Mouse (Mus musculus): ENCODE measurements around the gene Nxt2.
"Not testable (repeated sequence)": the region's sequence is repeated elsewhere in the genome, so short reads cannot be mapped to it uniquely, and the experiment has no call there.

The Nxt2 gene

DNA sequence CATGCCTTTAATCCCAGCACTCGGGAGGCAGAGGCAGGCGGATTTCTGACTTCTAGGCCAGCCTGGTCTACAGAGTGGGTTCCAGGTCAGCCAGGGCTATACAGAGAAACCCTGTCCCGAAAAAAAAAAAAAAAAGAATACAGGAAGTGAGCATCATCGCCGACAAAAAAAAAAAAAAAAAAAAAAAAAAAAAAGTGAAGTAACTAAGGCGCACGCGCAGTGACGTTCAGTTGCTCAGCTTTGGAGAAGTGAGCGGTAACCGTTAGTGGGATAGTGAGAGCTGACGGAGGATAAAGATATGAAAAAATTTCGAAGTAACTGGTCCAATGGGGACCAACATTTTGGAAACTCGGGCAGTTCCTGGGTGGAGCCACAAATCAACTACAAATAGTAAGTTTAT is at the start of gene Nxt2:
TSS of gene Nxt2 (plus strand) at position 229 of the 400 bp plus-strand sequence.
- no peak for DNase-seq (ENCODE audit: low spot score)

DNA sequence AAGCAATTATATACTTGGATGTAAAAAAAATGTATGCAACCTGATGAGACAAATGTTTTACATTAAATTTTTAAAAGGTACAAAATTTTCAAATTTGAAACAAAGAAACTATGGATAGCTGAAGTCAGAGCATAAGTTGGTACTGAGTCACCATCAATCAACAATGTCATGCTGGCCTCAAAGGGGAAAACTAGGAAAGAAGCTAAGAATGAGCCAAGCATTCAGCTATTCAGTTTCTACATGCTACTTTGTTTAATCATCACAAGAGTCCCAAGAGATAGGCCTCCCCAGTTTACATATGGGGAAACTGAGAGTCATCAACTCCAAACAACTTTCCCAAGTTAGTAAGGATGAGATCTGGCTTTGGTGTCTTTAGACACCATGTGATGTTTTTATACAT is 49.6 kb upstream of the Nxt2 start:
- no peak for DNase-seq (ENCODE audit: low spot score)

DNA sequence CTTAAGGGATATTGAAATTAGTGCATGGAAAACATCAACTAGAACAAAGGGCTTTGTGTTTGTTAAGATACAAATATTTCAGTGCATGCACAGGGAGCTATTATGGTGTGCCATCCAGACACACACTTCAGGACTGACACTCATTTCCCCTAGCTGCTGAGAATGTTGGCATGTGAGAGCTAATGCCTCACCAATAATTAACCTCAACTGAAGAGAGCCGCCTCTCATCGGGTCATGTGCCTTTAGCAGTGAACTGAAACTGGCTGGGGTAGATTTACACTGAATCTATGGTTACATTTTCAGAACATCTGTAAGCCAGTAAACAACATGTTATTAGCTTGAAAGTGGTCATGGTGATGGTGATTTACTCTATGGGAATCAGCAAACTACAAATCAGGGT is 44.5 kb upstream of the Nxt2 start:
- DNase-seq (ENCODE audit: low spot score): no peak

DNA sequence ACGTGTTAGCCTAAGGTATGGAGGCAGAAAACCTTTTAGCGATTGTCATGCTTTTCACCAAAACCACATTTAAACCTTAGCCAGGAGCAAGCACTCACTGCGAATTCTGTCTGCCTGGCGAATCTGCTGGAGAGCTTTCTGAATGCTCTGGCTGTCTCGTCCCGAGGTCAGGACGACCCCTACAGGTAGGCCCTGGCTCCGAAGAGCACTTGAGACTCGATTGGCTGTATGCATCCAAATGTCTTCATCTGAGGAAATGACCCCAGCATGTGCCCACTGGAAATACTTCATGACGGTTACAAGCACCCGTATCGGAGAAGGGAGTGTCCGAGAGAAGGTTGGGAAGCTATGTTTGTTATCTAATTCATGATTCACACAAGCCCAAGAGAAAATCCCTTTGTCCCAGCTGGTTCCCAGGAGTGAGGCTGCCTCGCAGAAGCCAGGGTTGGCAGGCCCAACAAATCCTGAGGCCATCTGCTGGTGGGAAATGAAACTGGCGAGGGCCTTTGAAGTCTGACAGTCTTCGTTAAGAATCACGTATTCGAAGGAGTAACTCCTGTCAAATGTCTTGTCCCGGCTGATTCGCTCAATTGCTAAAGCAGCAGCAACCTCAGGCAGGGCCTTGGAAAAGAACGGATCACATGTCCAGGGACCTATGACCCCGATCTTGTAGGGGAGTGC is 37.4 kb upstream of the Nxt2 start:
- peak; percentile 51 for DNase-seq (ENCODE audit: low spot score)

DNA sequence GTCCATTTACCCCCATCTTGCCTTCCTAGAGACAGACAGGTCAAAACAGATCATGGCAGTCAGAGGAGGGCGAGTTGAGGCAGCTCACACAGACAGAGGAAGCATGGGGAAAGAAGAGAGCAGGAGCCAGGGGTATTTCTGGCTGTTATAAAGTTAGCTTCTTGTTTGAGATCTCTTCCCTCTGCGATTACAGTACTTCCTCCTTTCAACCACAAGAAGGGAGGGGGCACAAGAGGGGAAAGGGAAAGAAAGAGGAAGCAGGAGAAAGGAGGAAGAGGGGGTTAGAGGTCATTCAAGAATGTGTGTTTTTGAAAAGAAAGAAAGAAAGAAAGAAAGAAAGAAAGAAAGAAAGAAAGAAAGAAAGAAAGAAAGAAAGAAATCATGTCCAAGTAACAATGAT is 36.2 kb upstream of the Nxt2 start:
- no peak for DNase-seq (ENCODE audit: low spot score)

DNA sequence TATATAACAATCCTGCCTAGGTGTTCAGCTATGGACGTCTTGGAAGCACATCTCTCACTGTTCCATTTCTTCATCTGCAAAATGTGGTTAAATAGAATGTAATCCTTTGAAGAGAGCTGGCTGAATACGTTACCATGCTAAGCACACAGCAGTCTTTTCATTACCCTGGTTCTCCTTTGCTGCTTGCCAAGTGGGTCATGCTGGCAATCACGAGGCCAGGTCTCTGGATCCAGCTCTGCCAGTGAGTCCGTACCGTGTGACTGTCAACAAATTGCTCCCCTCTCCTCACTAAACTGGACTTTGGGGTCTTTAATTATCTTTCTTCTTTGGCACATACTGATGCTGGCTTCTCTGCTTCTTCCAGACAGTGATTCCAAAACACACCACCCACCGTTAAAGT is 32.1 kb upstream of the Nxt2 start:
- no peak for DNase-seq (ENCODE audit: low spot score)

DNA sequence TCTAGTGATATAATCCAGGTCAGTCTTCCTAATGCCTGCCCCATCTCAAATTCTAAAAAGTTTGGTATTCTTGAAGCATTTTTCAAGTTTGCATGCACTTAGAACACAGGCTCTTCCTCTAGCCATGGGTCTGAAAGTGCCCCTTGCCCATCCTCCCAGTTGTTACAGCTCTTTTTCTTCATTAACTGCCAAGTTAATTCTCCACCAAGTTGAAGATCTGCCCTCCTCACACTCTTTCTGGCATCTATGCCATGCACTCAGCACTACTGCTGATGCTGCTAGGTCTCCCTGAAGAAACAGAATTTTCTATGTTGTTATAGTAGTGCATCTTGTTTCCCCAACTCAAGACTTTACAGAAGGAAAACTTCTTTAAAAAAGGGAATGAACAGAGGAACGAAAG is 31.0 kb upstream of the Nxt2 start:
- no peak for DNase-seq (ENCODE audit: low spot score)

DNA sequence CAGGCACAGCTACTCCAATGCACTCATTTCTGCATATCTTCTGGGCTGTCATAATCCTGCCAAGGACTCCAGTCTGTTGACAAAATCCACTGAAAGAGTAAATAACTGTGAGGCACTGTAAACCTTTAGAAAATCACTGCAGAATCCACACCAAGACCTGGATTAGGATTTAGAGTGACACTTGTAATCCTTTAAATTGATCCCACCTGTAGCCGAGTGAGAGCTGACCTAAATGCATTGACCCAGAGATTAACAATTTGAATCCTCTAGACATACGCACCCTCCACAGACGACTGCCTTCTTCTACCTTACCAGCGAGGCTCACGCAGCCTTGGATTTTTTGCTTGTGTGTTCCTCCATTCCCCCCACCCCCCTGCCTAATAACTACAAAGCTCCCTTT is 29.7 kb upstream of the Nxt2 start, which contains the start of gene Gucy2f:
TSS of gene Gucy2f (minus strand) at position 101 of the 400 bp plus-strand sequence.
- DNase-seq (ENCODE audit: low spot score): no peak

DNA sequence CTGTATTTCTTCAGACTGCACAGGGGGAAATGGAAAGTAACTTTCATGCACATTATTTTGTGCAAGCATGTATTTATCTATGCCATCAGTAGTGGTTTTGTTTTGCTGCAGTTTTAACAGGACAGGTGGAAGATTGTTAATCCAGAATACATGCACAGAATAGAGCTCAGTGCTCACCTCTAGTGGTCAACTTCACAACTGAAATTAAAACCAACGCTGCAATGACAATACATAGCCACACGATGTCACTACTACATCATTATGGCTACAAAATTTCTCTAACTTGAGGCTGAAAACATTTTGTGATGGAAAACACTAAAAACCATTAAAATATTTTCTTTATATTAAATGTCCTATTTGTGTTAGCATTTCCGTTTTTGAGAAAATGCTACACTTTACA is 26.3 kb upstream of the Nxt2 start:
- DNase-seq (ENCODE audit: low spot score): peak; percentile 61

DNA sequence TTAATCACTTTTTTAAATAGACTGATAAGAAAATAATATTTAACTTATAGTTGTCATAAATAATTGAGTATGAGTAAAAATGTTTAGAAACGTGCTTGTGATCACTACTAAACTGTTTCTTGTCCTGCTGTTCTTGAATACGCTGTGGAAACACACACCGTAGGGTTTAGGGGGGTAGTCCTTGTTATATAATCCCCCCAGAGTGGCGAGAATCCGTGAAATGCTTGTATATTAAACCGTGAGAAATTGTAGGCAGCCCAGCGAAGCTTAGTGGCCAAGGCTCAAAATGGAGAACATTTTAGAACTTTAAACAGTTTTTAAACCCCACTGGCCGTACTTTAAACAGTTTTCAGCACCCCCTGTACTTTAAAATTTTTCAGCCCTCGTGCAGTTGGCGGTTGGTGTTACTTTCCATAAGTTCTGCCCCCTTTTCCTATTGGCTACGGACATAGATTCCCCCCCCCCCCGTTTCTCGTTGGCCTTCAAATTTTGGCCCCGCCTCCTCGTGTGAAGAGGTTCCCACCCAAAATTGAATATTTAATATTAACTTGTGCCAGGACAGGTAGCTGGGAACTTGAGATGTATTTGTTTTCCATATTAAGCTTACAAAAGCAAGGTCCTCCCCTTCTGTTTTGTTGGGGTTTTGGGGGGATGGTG is 956 bp downstream of the Nxt2 start:
- peak; percentile 4 for DNase-seq (ENCODE audit: low spot score)

DNA sequence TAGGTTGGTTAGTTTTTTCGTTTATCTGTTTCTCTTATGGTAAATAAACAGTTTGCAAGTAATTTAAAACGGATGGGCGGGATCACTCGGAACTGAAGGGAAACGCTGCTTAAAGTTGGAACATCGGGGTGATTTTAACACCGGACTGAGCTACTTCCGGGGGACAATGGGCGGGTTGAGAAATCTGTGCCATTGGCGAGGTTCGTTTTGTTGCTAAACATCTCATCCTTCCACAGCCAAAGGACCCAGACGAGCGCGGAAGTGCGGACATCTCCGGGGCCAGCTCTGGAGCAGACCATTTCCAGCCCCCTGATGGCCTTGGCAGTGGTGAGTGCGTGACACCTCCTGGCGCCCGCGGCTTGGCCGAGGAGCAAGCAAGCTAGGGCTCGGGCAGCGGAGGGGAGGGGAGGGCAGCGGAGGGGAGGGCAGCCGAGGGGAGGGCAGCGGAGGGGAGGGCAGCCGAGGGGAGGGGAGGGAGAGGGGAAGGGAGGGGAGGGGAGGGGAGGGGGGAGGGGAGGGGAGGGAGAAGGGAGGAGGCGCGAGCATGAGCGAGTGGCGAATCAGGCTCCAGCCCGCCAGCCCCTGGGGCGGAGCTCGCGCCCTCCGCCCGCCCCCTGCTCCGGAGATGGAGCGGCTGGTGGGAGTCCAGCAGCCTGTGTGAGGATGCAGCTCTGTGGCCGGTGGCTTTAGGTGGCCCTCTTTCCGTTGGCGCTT is 1.6 kb downstream of the Nxt2 start:
- peak; percentile 67 for DNase-seq (ENCODE audit: low spot score)

DNA sequence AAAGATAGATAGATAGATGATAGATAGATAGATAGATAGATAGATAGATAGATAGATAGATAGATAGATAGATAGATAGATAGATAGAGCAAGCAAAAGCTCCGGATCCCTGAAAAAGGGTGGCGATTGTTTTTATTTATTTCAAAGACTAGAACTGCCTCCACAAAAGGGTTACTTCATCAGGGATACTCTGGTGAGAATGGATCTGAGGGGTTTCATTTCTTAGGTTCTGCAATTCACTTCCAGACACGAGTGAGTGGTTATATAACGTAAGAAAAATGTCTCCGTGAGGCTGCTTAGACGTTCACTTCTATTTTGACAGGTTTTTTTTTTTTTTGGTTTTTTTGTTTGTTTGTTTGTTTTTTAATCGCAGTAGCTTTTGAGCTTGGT is 2.2 kb downstream of the Nxt2 start:
- DNase-seq (ENCODE audit: low spot score): no peak

DNA sequence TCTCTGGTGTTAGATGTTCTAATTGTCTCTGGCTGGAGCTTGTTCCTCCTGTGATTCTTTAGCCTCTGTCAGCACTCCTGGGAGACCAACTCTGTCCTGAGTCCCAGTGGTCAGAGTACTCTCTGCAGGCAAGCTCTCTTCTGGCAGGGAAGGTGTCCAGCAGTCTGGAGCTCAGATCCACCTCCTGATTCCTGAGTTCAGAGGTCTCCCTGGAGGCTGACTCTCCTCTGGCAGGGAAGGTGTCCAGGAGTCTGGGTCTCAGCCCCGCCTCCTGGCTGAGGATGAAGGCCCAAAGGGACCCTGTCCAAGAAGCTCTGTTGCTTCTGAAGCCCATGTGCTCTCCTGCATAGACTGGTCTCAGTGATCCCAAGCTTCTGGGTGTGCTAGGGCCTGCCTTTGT is 9.6 kb downstream of the Nxt2 start:
- DNase-seq (ENCODE audit: low spot score): not testable (repeated sequence)

DNA sequence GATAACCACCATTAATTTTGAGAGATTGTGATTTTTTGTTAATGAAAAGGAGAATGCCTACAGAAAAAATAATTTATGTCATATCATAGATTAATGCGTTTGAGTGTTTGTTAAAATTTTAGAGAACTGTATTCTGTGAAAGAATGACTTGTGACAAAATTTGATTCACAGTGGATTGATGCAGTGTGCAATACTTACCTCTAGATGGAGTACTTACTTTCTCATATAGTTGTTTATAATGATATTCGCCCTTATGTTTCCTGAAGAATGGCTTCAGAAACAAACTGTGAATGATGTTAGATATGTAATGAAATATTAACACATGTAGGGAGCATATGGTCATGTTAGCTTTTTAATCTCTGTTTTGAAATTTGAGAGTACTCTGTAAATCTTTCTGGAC is 10.5 kb downstream of the Nxt2 start:
- no peak for DNase-seq (ENCODE audit: low spot score)

DNA sequence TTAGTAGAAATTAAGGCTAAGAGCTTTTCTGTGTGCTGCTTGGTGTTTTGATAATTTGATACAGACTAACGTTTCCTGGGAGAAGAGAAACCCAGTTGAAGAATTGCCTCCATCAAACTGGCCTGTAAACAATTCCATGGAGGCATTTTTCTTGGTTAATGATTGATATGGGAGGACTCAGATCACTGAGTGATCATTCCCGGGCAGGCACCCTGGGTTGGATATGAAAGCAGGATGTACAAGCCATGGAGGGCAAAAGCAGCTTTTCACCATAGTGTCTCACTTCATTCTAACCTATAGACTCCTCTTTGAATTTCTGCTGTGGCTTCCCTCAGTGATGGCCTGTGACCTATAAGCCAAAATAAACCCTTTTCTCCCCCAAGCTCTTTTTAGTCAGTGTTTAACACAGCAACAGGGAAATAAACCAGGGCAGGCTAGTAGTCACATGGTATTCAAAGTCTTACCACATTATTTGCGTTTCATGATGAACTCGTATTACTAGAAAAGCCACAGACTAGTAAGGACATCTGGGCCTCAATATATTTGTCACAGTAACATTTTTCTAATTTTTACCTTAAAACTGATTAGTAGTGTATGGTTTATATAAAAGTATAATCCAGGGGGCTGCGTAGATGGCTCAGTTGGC is 19.2 kb downstream of the Nxt2 start:
- DNase-seq (ENCODE audit: low spot score): no peak

DNA sequence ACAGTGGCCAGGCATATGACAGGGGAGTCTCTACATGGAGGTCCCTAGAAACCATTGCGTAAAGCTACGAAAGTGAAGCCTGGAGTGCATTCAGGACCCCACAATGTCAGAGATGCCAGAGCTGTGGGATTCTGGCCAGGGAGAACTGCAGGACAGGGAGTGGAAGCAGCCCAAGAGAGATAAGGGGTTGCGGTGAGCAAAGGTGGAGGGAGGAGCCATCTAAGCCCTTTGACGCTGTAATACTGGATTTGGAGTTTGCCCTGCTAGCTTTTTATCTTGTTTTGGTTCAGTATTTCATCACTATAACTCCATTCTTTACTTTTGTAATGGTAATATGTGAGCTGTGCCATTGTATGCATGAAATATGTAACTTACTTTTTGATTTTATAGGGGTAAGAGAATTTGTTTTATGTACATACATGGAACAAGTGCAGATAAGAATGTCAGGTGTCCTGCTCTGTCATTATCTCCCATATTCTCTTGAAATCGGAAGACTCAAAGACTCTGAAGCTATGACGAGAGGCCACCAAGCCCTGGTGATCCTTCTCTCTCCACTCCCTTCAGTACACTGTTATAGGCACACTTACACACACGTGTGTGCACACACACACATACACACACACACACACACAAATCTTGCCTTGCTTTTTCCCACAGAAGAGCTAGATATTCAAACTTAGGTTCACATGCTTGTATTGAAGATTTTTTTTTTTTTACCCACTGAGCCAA is 23.6 kb downstream of the Nxt2 start:
- DNase-seq (ENCODE audit: low spot score): no peak

DNA sequence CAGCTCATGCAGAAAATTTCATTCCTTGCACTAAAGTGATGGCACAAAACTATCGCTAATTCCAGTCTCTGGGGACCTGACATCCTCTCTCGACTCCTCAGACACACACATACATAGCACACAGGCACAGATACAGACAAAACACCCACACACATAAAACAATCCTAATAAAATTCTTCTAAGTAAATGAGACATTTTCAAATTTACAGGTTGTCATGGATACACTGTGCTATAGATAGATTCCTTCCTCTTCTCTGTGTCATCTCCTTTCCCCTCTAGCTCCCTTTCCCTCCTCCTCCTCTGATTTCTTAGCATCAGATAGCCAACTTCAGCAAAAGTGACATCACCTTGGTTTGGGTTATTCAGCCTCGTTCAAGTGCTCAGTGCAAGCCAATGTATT is 49.5 kb downstream of the Nxt2 start:
- DNase-seq (ENCODE audit: low spot score): no peak

DNA sequence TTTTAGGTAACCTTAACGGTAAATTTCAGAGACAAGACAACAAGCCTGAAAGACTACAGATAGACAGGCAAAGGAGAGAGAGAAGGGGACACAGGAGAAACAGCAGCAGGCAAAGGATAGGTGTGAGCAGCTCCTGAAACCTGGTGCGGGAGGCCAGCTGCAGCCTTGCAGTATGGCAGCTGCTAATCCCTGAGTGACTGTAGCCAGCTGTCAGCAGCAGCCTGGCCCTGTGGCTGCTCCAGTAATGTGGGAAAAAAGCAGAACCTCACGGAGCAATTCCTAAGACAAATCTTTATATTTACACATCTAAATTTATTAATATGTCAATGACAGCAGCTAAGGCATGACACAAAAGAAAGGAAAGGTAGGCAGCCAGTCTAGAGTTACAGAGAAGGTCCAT is 50.0 kb downstream of the Nxt2 start:
- no peak for DNase-seq (ENCODE audit: low spot score)

DNA sequence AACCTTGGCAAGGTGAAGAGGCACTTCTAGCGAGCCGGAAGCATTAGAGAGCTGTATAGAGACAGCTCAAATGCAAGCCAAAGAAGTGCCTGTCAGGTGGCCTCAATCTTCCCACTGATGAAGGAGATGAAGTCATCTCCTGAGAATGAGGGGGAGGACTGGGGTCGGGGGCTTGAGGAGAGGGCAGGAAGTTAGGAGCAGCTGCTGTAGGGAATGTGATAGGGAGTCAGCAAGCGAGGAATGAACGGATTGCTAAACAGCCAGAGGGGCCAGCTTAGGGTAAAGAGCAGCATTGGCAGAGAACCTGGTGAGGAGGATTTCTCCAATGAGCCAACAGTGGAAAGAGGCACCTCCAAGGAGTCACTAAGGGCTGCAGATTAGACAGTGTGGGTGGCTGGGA is 59.3 kb downstream of the Nxt2 start:
- DNase-seq (ENCODE audit: low spot score): no peak

Measured in layer of hippocampus, adult 11-12 months (tissue).